Mouse (Mus musculus) adrenal gland, adult 8-10 months (tissue): ENCODE data around the gene Irx1. TPM values are rescaled to one million over a fixed set of nuclear protein-coding genes. Genes with fewer than 3 reads are reported as not detected.

Source experiments
- DNase-seq: peaks from one replicate; pipeline ENCODE4 v3.0.0; 2022
- total RNA-seq, 4 experiments: library from RNA; stranded (reverse); gene quantifications; 2 replicates each; pipeline ENCODE4 v1.2.4; 2022

The Irx1 gene
- not detected for total RNA-seq

GRCm38 (mm10) chr13:71963356-71964351 lies at the start of gene Irx1:
TSS of gene Irx1 (minus strand) at chr13:71963723.
- no peak for DNase-seq

GRCm38 (mm10) chr13:71979932-71980655 lies 16.6 kb upstream of the Irx1 start:
- DNase-seq = no peak

GRCm38 (mm10) chr13:71975753-71976152 lies 12.2 kb upstream of the Irx1 start:
- DNase-seq = no peak

GRCm38 (mm10) chr13:71968286-71968685 lies 4.8 kb upstream of the Irx1 start:
- DNase-seq = no peak

GRCm38 (mm10) chr13:71967341-71968250 lies 4.1 kb upstream of the Irx1 start:
- no peak for DNase-seq

- DNase-seq = no peak
Measured at GRCm38 (mm10) chr13:71966631-71967030, 3.1 kb upstream of the Irx1 start.

GRCm38 (mm10) chr13:71964366-71964765 lies 843 bp upstream of the Irx1 start:
- no peak for DNase-seq

GRCm38 (mm10) chr13:71962661-71963355 lies 715 bp downstream of the Irx1 start:
- DNase-seq = no peak

- DNase-seq = no peak
Measured at GRCm38 (mm10) chr13:71961891-71962660, 1.4 kb downstream of the Irx1 start.

- DNase-seq = no peak
Measured at GRCm38 (mm10) chr13:71960846-71961735, 2.4 kb downstream of the Irx1 start.

GRCm38 (mm10) chr13:71960277-71960672 lies 3.2 kb downstream of the Irx1 start:
- DNase-seq = no peak

GRCm38 (mm10) chr13:71959361-71960276 lies 3.9 kb downstream of the Irx1 start:
- no peak for DNase-seq

GRCm38 (mm10) chr13:71958651-71959050 lies 4.9 kb downstream of the Irx1 start:
- no peak for DNase-seq

GRCm38 (mm10) chr13:71957811-71958351 lies 5.6 kb downstream of the Irx1 start:
- DNase-seq = no peak

GRCm38 (mm10) chr13:71957147-71957546 lies 6.4 kb downstream of the Irx1 start:
- DNase-seq = no peak

- DNase-seq = no peak
Measured at GRCm38 (mm10) chr13:71956481-71956880, 7.0 kb downstream of the Irx1 start.

- DNase-seq = no peak
Measured at GRCm38 (mm10) chr13:71951966-71952365, 11.6 kb downstream of the Irx1 start.

- no peak for DNase-seq
Measured at GRCm38 (mm10) chr13:71949859-71950258, 13.7 kb downstream of the Irx1 start.
